Mouse (Mus musculus) MEL (cell line): ENCODE data around the gene Opcml.

Experiments
- CTCF ChIP-seq, 3 experiments: IDR thresholded peaks in 2 of 3; conservative IDR thresholded peaks in 1 of 3; 2 replicates each; pipeline ENCODE4 v1.5.1; 2011 to 2012; ENCODE audit warnings: low read length in 3 of 3, low read depth in 2 of 3, mild to moderate bottlenecking in 2 of 3, improper control_type of control experiment in 1 of 3, inconsistent platforms in 1 of 3, mixed read lengths in 1 of 3, moderate library complexity in 1 of 3; ENCODE audit not compliant: control insufficient read depth in 1 of 3, insufficient read depth in 1 of 3, poor library complexity in 1 of 3, severe bottlenecking in 1 of 3
- GATA1 ChIP-seq: IDR thresholded peaks from 2 replicates; pipeline ENCODE4 v1.6.1; 2011; ENCODE audit warnings: low read depth, low read length, improper control_type of control experiment
- HCFC1 ChIP-seq: IDR thresholded peaks from 2 replicates; pipeline ENCODE4 v1.6.1; 2012; ENCODE audit warnings: low read depth, mild to moderate bottlenecking, inconsistent platforms, low read length, improper control_type of control experiment, moderate library complexity
- JUND ChIP-seq: IDR thresholded peaks from 2 replicates; pipeline ENCODE4 v1.6.1; 2011; ENCODE audit warnings: low read depth, mild to moderate bottlenecking, improper control_type of control experiment, low read length
- KAT2A ChIP-seq: conservative IDR thresholded peaks from 2 replicates; pipeline ENCODE4 v1.6.1; 2012; ENCODE audit warnings: low read depth, low read length, improper control_type of control experiment, inconsistent platforms
- MYB ChIP-seq: IDR thresholded peaks from 2 replicates; pipeline ENCODE4 v1.6.1; 2011; ENCODE audit warnings: mild to moderate bottlenecking, low read depth, low read length, improper control_type of control experiment
- NRF1 ChIP-seq: IDR thresholded peaks from 2 replicates; pipeline ENCODE4 v1.6.1; 2014; ENCODE audit warnings: low read depth, mild to moderate bottlenecking, inconsistent platforms, low read length, improper control_type of control experiment, moderate library complexity; ENCODE audit not compliant: poor library complexity, insufficient read depth, severe bottlenecking
- POLR2A ChIP-seq, 2 experiments: IDR thresholded peaks; 2 replicates each; pipeline ENCODE4 v1.6.1; 2011 to 2012; ENCODE audit warnings: low read length in 2 of 2, mild to moderate bottlenecking in 2 of 2, control low read depth in 1 of 2, improper control_type of control experiment in 1 of 2, low read depth in 1 of 2, moderate library complexity in 1 of 2; ENCODE audit not compliant: control insufficient read depth in 1 of 2, insufficient read depth in 1 of 2, poor library complexity in 1 of 2
- POLR2AphosphoS2 ChIP-seq: IDR thresholded peaks from 2 replicates; pipeline ENCODE4 v1.6.1; 2011; ENCODE audit warnings: low read length, improper control_type of control experiment
- ZC3H11A ChIP-seq: IDR thresholded peaks from 2 replicates; pipeline ENCODE4 v1.6.1; 2012; ENCODE audit warnings: low read depth, mild to moderate bottlenecking, inconsistent platforms, low read length, improper control_type of control experiment

GRCm38 (mm10) chr9:28535006-28535405 is 744.4 kb downstream of the Opcml start:
- TF ChIP-seq JUND (no peak), POLR2AphosphoS2 (no peak), POLR2A (IDR thresholded peaks at IDR 0.05; ENCODE audit: control insufficient read depth in 1 of 2, insufficient read depth in 1 of 2, low read depth in 1 of 2, low read length in 2 of 2, poor library complexity in 1 of 2) (no peak), NRF1 (no peak), ZC3H11A (no peak), GATA1 (no peak), MYB (no peak), HCFC1 (no peak), CTCF (IDR thresholded peaks at IDR 0.05 in 2 of 3, conservative IDR thresholded peaks at IDR 0.05 in 1 of 3; ENCODE audit: control insufficient read depth in 1 of 3, insufficient read depth in 1 of 3, low read depth in 2 of 3, low read length in 3 of 3, poor library complexity in 1 of 3, severe bottlenecking in 1 of 3) (no peak), KAT2A (no peak)
